Comparison of ENCODE assay signal across 8 mouse cellular contexts in the genomic region with DNA sequence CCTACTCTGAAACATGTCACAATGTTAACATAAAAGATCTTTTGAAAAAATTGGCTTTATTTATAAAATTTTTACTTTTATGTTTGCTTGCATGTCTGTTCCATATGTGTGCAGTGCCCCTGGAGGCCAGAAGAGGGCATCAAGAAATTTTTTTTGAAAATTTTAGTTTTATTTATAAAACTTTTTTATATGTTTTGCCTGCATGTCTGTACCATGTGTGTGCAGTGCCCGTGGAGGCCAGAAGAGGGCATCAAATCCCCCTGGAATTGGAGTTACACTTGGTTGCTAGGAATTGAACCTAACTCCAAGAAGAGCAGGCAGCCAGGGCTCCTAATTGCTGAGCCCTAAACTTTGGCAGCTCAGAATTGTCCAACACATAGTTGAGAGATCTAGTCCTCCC. TPM values are rescaled to one million over a fixed set of nuclear protein-coding genes. Genes with fewer than 3 reads are reported as not detected.
A peak's percentile ranks its signal among the peaks of the same experiment; 100 is the strongest.
DNase-seq lines count a peak whose midpoint lies in the region; ATAC-seq and TF ChIP-seq lines count a peak whose summit lies in the region.
"Not testable (repeated sequence)": the region's sequence is repeated elsewhere in the genome, so short reads cannot be mapped to it uniquely, and the experiment has no call there.

No protein-coding gene starts in this region.

- H3K27ac ChIP-seq in heart, adult 2 months; kidney, postnatal 0 days; small intestine, adult 2 months (ENCODE audit: insufficient read depth, low read depth, low read length): not testable (repeated sequence)

- not testable (repeated sequence) for H3K9me3 ChIP-seq in E14TG2a.4 (ENCODE audit: low read length); kidney, postnatal 0 days (replicated peaks; ENCODE audit: low read length)

- not testable (repeated sequence) for H3K4me2 ChIP-seq in kidney, postnatal 0 days (ENCODE audit: low read length)

- H3K4me3 ChIP-seq in E14TG2a.4 (replicated peaks; ENCODE audit: low read length): peak overlapping the region; percentile 72
- not testable (repeated sequence) for H3K4me3 ChIP-seq in heart, adult 2 months; kidney, postnatal 0 days (replicated peaks; ENCODE audit: low read depth, low read length); small intestine, adult 2 months (ENCODE audit: low read depth, low read length)

- peak; percentile 41 for TF ChIP-seq CTCF in E14TG2a.4 (conservative IDR thresholded peaks at IDR 0.05; ENCODE audit: low read length)
- TF ChIP-seq CTCF in heart, adult 2 months (IDR thresholded peaks at IDR 0.05): peak; percentile 60
- peak; percentile 46 for TF ChIP-seq CTCF in kidney, postnatal 0 days (IDR thresholded peaks at IDR 0.05; ENCODE audit: low read depth)
- TF ChIP-seq CTCF in small intestine, adult 2 months (IDR thresholded peaks at IDR 0.05; ENCODE audit: extremely low read depth, insufficient read length, insufficient replicate concordance, low read depth, low read length): peak; percentile 13; the same call in 1 of the 2 replicates

- H3K4me1 ChIP-seq in E14TG2a.4 (replicated peaks; ENCODE audit: low read depth, low read length): peaks cover 30% of the 10 kb centered on the region
- not testable (repeated sequence) for H3K4me1 ChIP-seq in heart, adult 2 months (ENCODE audit: control insufficient read depth, insufficient read depth, low read length); kidney, postnatal 0 days (replicated peaks; ENCODE audit: insufficient read depth, low read length); small intestine, adult 2 months (ENCODE audit: control insufficient read depth, insufficient read depth, insufficient read length, low read length)

- H3K36me3 ChIP-seq in E14TG2a.4 (ENCODE audit: insufficient read depth, low read length): peaks cover 49% of the 10 kb centered on the region
- H3K36me3 ChIP-seq in heart, adult 2 months (ENCODE audit: control insufficient read depth, insufficient read depth, low read length): not testable (repeated sequence)
- H3K36me3 ChIP-seq in kidney, postnatal 0 days (ENCODE audit: insufficient read depth, low read length): peaks cover 29% of the 10 kb centered on the region; the same call in 1 of the 2 replicates
- H3K36me3 ChIP-seq in small intestine, adult 2 months (ENCODE audit: control insufficient read depth, insufficient read depth, low read length): peaks cover 16% of the 10 kb centered on the region

- TF ChIP-seq EP300 in heart, adult 2 months (IDR thresholded peaks at IDR 0.05; ENCODE audit: insufficient read depth, low read depth, low read length): not testable (repeated sequence)

- DNase-seq in 3T3-L1 (ENCODE audit: low read depth, low spot score): peak; percentile 67
- peak; percentile 64 for DNase-seq in adrenal gland, postnatal 14 days
- not testable (repeated sequence) for DNase-seq in heart, adult 2 months
- DNase-seq in kidney, postnatal 0 days (ENCODE audit: low spot score): peak; percentile 37
- DNase-seq in liver: peak; percentile 32
- DNase-seq in lung, postnatal 10 days: peak; percentile 46

- 92% methylated on average over 1 of the region's 1 CpGs for WGBS in heart, adult 2 months
- WGBS in kidney, postnatal 0 days: 94% methylated on average over 1 of the region's 1 CpGs
- WGBS in small intestine, adult 2 months: 82% methylated on average over 1 of the region's 1 CpGs

- not testable (repeated sequence) for H3K27me3 ChIP-seq in E14TG2a.4 (ENCODE audit: insufficient read depth, low read length); heart, adult 2 months (ENCODE audit: control insufficient read depth, insufficient read depth, low read length); kidney, postnatal 0 days (ENCODE audit: insufficient read depth, low read length); small intestine, adult 2 months (ENCODE audit: control insufficient read depth, insufficient read depth, low read length)

- not testable (repeated sequence) for ATAC-seq in kidney, postnatal 0 days (replicated peaks; ENCODE audit: low FRiP score, low read depth)

- not testable (repeated sequence) for TF ChIP-seq POLR2A in heart, adult 2 months (IDR thresholded peaks at IDR 0.05; ENCODE audit: insufficient read depth, low read depth, low read length); small intestine, adult 2 months (IDR thresholded peaks at IDR 0.05; ENCODE audit: low read depth, low read length)

- H3K9ac ChIP-seq in heart, adult 2 months (ENCODE audit: low read depth, low read length); kidney, postnatal 0 days (ENCODE audit: low read depth, low read length): not testable (repeated sequence)

- H3K79me2 ChIP-seq in heart, adult 2 months (replicated peaks; ENCODE audit: control insufficient read depth, insufficient read depth, low read length): not testable (repeated sequence)

- intact Hi-C loops in heart, adult 2 months (cut with DNase I): loop anchor here (5.0 kb wide), 2 partner anchors 39 to 309 kb away; a partner anchor contains a TSS

RNA-seq across cellular contexts. Expression of a gene that starts 9.0 kb away (rescaled TPM):
- total RNA-seq in adrenal gland, postnatal 14 days (2021): 104 and 107 TPM in 2 replicates
- 100 to 1,000 TPM; 105 to 110 TPM for total RNA-seq in heart, adult 2 months (2021)
- polyA plus RNA-seq in heart, adult 2 months (2012; rRNA removed): 52.1 and 60.7 TPM in 2 replicates
- polyA plus RNA-seq in kidney, postnatal 0 days (2015; fragmentation: Nextera tagmentation; extraction: Ambion mirVana): 121 and 137 TPM in 2 replicates
- 4.0 and 10.7 TPM in 2 replicates for polyA plus RNA-seq in small intestine, adult 2 months (2012; rRNA removed)
